Mouse (Mus musculus) limb, embryonic 10.5 days (tissue): ENCODE results near the gene Mrgbp. TPM values are rescaled to one million over a fixed set of nuclear protein-coding genes. Genes with fewer than 3 reads are reported as not detected.

Experiments
- DNase-seq: peaks from one replicate; pipeline ENCODE4 v3.0.0-alpha.2; 2017; ENCODE audit warnings: low spot score
- H3K27ac ChIP-seq: fragments of 300-500 bp; sonication (generic); 2 replicates; pipeline ENCODE4 v1.5.1; 2016; ENCODE audit warnings: mild to moderate bottlenecking
- H3K27me3 ChIP-seq: fragments of 300-500 bp; sonication (generic); 2 replicates; pipeline ENCODE4 v1.6.1; 2016; ENCODE audit warnings: low read depth, mild to moderate bottlenecking; ENCODE audit not compliant: poor library complexity, severe bottlenecking
- H3K36me3 ChIP-seq: fragments of 300-500 bp; sonication (generic); 2 replicates; pipeline ENCODE4 v1.6.1; 2016; ENCODE audit warnings: mild to moderate bottlenecking, moderate library complexity
- H3K4me1 ChIP-seq: fragments of 300-500 bp; sonication (generic); 2 replicates; pipeline ENCODE4 v1.6.1; 2016
- H3K4me3 ChIP-seq: fragments of 300-500 bp; sonication (generic); 2 replicates; pipeline ENCODE4 v1.5.1; 2016; ENCODE audit warnings: mild to moderate bottlenecking, moderate library complexity
- H3K9me3 ChIP-seq: fragments of 300-500 bp; sonication (generic); replicated peaks from 2 replicates; pipeline ENCODE4 v1.6.1; 2016; ENCODE audit warnings: mild to moderate bottlenecking
- WGBS: fragments of 180-500 bp; shearing (Covaris S2); methylation state at CpG from one replicate; pipeline ENCODE4 v1.1.7; 2016; 5-methylcytosine and 5-hydroxymethylcytosine counted together
- polyA plus RNA-seq: library from polyadenylated mRNA; unstranded; fragments of >200 nt; fragmentation: Nextera tagmentation; extraction: Ambion mirVana; gene quantifications from 2 replicates; pipeline ENCODE4 v1.2.1, GENCODE M21; 2016

Mrgbp gene
- polyA plus RNA-seq = 33.8 and 38.3 TPM in 2 replicates

DNA sequence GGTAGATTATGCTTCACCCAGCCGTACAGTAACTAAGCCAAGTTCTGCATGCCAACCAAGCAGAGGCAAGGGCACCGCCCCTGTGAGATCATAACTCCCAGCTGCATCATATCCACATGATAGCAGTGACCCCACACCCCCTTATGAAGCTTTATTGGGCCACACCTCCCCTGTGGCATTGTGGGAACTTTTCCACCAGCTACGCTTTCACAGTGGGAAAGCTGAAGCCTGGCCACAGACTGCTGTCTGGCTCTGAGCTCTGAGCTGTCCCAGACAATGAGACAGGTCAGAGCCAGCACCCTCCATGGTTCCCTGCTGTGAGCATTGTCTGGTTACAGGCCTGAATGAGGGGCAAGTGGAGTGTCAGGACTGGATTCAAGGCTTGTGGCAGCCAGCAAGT is at the start of gene Mrgbp:
Gene Mrgbp, plus strand, starts transcription at position 303 of the 400 bp plus-strand sequence.
- H3K9me3 ChIP-seq = no peaks in the 10 kb centered on the region
- H3K27ac ChIP-seq = no peak within 1 kb of the TSS
- WGBS = 82% methylated on average over 3 of the region's 3 CpGs
- H3K4me3 ChIP-seq = no peak within 1 kb of the TSS
- 0 out of 2 replicates have a peak, but pooled peaks cover 3% of the 10 kb centered on the region for H3K27me3 ChIP-seq
- DNase-seq = no peak
- peaks cover 18% of the 10 kb centered on the region for H3K4me1 ChIP-seq
- peaks cover 21% of the 10 kb centered on the region for H3K36me3 ChIP-seq

DNA sequence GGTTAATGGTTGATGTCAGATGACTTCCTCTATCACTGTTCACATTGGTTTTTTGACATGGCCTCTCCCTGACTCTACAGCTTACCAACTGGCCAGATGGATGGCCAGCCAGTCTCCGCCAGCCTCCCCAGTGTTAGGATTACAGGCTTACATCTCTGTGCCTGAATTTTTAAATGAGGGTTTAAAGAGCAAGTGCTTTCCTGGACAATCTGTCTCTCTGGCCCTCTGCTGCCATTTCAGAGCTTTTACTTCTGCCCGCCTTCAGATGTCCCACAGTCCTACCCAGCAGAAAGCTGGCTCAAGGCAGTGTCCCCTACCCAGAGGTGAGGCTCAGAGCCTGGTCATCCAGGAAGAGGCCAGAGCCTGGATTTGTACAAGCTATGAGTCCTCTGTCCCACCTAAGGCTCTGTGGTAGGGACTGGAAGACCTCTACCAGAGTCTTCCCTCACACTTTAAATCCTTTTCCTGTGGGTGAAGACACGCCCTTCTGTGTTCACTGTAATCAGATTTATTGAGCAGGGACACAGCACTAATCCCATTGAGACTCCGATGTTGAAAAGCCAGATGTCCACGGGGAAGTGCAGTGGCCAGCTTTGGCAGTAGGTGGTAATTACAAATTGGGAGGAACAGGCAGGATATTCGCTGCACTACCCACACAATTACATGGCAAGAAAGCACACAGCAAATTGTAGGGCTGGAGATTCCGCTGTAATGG is 49.3 kb upstream of the Mrgbp start:
- Histone ChIP-seq H3K36me3 (no peaks in the 10 kb centered on the region), H3K27me3 (peaks cover 23% of the 10 kb centered on the region), H3K27ac (no peak overlapping the region), H3K9me3 (no peaks in the 10 kb centered on the region), H3K4me1 (peaks cover 17% of the 10 kb centered on the region), H3K4me3 (no peak overlapping the region)
- WGBS = 69% methylated on average over 7 of the region's 7 CpGs
- no peak for DNase-seq

DNA sequence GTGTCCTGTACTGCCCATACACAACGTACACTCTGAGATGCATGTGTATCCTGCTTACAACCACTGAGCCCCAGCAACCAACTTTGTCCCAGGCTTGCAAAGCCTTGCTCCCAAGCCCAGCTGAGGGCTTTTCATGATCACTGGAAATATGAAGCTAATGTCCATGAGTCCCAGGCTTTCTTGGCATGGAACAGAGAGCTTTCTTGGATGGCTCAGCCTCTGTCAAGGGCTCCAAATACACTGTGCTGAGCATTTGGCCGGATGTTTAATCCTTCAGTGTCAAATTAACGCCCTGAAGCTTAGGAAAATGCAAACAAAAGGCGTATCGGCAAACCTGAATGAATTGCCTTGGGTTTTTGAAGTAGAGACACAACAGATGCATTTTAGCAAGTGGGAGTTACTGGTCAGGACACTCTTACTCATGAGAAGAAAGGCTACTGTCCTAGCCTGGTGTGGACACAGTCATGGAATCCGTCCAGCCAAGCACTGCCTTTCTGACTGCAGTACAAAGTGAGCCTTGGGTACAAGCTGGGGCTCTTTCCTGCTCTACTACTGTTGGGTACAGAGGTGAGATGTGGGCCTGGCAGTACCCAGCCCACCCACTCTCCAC is 48.6 kb upstream of the Mrgbp start:
- no peaks in the 10 kb centered on the region for H3K9me3 ChIP-seq
- peaks cover 20% of the 10 kb centered on the region for H3K27me3 ChIP-seq
- H3K4me3 ChIP-seq = no peak overlapping the region
- peaks cover 17% of the 10 kb centered on the region for H3K4me1 ChIP-seq
- no peak for DNase-seq
- WGBS = 56% methylated on average over 6 of the region's 6 CpGs
- no peak overlapping the region for H3K27ac ChIP-seq
- no peaks in the 10 kb centered on the region for H3K36me3 ChIP-seq

DNA sequence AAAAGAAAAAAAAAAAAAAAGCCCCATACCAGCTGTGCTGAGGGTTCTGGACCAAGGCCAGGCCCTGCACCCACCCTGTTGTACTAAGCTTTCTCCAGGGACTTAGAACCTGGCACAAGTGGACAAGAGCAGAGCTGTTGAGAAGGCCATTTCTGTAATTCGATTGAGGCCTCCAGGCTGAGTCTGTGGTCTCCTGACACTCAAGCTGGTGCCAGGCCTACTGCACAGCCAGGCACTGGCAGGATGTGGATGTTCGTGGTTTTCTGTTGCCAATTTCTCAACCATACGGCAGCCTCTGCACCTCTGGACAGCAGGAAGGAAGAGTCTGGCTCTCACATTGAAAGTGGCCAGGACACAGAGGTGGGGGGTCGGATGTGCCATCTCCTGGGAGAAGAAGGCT is 47.9 kb upstream of the Mrgbp start:
- H3K9me3 ChIP-seq = no peaks in the 10 kb centered on the region
- no peak for DNase-seq
- H3K36me3 ChIP-seq = no peaks in the 10 kb centered on the region
- H3K27me3 ChIP-seq = peaks cover 12% of the 10 kb centered on the region; the same call in 1 of the 2 replicates
- 82% methylated on average over 4 of the region's 4 CpGs for WGBS
- H3K4me1 ChIP-seq = peaks cover 17% of the 10 kb centered on the region
- H3K27ac ChIP-seq = no peak overlapping the region
- H3K4me3 ChIP-seq = no peak overlapping the region

DNA sequence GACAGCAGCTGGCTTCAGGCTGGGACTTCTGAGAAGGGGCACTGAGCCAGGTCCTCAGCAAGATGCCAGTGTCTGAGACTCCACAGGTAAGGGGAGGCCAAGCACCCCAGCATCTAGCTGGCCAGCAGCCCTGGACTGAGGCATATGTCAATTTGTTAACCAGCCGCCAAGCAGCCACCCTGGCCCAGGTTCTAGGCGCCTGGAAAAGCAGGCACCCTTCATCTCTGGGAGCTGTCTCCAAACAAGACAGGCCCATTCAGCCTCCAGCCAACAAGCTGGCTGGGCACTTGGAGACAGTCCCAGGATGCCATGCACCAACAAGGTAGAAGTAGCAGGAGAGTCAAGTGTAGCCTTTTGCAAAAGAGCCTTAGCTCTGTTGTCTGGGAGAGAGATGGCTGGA is 37.4 kb upstream of the Mrgbp start:
- DNase-seq = no peak
- H3K27ac ChIP-seq = no peak overlapping the region
- H3K9me3 ChIP-seq = no peaks in the 10 kb centered on the region
- no peaks in the 10 kb centered on the region for H3K27me3 ChIP-seq
- peaks cover 8% of the 10 kb centered on the region for H3K4me1 ChIP-seq
- H3K4me3 ChIP-seq = no peak overlapping the region
- H3K36me3 ChIP-seq = no peaks in the 10 kb centered on the region
- 94% methylated on average over 2 of the region's 2 CpGs for WGBS

DNA sequence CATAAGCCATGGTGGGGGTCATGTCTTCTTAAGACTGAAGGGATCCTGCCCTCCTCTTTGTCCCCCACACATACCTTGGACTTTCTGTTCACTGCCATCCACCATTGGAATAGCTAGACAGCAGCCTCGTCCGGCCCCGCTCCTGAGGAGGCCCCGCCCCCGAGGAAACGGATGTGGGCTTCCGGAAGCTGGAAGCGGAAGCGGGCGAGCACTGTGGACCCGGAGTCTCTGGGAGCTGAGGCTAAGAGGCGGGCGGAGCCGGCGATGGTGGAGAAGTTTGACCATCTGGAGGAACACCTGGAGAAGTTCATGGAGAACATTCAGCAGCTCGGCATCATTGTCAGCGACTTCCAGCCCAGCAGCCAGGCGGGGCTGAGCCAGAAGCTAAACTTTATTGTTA is 36.1 kb upstream of the Mrgbp start:
- Histone ChIP-seq H3K4me1 (peaks cover 8% of the 10 kb centered on the region), H3K36me3 (no peaks in the 10 kb centered on the region), H3K9me3 (no peaks in the 10 kb centered on the region), H3K27ac (no peak overlapping the region), H3K27me3 (no peaks in the 10 kb centered on the region), H3K4me3 (no peak overlapping the region)
- 88% methylated on average over 18 of the region's 18 CpGs for WGBS
- DNase-seq = no peak

DNA sequence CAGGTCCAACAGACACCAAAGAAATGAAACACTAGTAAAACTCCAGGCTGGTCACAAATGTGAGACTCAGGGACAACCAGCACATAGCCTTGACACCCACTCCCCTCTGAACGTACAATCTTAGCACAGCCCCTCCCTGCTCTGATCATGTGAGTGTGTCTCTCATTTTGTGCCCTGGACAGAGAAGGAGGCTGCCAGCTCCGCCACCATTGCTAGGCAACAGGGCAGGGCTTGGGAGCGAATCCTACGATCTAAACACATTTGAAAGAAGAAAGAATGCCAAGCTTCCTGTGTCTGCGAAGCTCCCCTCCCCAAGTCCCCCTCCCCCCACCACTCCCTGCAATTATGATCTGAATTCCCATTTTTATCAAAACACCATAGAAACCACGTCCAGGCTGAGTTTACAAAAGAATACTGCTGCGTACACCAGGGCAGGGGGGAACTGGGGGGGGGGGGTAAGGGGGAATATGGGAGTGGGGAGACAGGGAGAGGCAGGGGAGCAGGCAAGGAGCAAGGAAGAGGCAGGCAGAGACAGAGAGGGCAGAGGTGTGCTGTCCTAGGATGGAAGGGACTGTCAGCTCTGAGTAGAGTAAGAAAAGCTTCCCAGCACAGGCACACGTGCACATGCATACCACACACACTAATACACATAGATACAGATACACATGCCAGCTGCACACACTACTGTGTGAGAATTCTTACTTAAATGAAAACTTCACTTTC is 33.6 kb upstream of the Mrgbp start:
- no peaks in the 10 kb centered on the region for H3K36me3 ChIP-seq
- no peak overlapping the region for H3K4me3 ChIP-seq
- no peak for DNase-seq
- no peak overlapping the region for H3K27ac ChIP-seq
- 55% methylated on average over 8 of the region's 8 CpGs for WGBS
- H3K9me3 ChIP-seq = no peaks in the 10 kb centered on the region
- H3K27me3 ChIP-seq = no peaks in the 10 kb centered on the region
- peaks cover 8% of the 10 kb centered on the region for H3K4me1 ChIP-seq

DNA sequence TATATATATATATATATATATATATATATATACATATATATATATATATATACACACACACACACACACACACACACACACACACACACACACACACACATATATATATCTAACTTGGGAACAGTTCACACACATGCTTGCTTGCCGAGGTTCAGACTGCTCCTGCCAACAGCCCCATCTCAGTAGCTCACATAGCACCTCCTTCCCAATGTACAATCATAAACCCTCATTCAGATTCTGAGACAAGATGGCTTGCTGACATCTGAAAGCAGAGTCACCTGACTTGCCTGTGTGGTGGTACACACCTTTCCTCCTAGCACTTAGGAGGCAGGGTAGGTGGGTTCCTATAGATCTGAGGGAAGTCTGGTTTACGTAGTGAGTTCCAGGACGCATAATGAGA is 28.8 kb upstream of the Mrgbp start:
- Histone ChIP-seq H3K27me3 (no peaks in the 10 kb centered on the region), H3K9me3 (no peaks in the 10 kb centered on the region), H3K27ac (no peak overlapping the region), H3K4me1 (peaks cover 12% of the 10 kb centered on the region), H3K36me3 (no peaks in the 10 kb centered on the region), H3K4me3 (no peak overlapping the region)
- WGBS = 89% methylated on average over 3 of the region's 3 CpGs
- no peak for DNase-seq

DNA sequence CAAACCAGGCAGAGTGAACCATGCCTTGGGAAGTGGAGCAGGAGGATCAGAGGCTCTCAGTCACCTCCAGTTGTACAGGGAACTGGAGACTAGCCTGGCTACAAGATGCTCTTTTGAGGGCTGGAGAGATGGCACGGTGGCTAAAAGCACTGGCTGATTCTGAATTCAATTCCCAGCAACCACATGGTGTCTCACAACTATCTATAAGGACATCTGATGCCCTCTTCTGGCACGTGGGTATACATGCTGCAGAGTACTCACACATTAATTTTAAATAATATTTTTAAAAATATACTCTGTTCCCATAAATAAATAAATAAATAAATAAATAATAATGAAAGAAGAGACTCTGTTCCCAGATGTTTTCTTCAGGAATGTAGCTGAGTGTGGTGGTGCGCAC is 25.9 kb upstream of the Mrgbp start:
- Histone ChIP-seq H3K27me3 (no peaks in the 10 kb centered on the region), H3K9me3 (no peaks in the 10 kb centered on the region), H3K4me3 (no peak overlapping the region), H3K4me1 (peaks cover 5% of the 10 kb centered on the region; the same call in 1 of the 2 replicates), H3K27ac (no peak overlapping the region), H3K36me3 (no peaks in the 10 kb centered on the region)
- WGBS = 53% methylated on average over 3 of the region's 3 CpGs
- DNase-seq = no peak

DNA sequence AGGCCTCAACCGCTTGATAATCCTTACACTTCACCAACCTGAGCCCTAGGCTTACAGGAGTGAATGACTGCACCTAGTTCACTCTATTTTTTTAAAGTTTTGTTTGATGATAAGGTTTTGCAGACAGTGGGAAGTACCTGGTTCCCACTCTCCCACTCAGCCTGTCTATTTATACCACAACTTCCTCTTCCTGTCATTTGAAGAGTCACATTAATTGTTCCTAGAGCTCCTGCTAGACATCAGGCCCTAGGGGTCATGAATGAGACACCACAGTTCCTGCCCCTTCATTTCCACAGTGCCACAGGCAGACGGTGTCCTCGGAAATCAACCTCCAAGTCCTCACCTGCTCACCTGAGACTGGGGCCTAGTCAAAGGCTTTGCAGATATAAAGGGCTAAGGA is 24.6 kb upstream of the Mrgbp start:
- WGBS = 75% methylated on average over 3 of the region's 3 CpGs
- no peak overlapping the region for H3K4me3 ChIP-seq
- DNase-seq = no peak
- no peaks in the 10 kb centered on the region for H3K9me3 ChIP-seq
- H3K36me3 ChIP-seq = no peaks in the 10 kb centered on the region
- no peaks in the 10 kb centered on the region for H3K27me3 ChIP-seq
- H3K4me1 ChIP-seq = peaks cover 5% of the 10 kb centered on the region; the same call in 1 of the 2 replicates
- no peak overlapping the region for H3K27ac ChIP-seq

DNA sequence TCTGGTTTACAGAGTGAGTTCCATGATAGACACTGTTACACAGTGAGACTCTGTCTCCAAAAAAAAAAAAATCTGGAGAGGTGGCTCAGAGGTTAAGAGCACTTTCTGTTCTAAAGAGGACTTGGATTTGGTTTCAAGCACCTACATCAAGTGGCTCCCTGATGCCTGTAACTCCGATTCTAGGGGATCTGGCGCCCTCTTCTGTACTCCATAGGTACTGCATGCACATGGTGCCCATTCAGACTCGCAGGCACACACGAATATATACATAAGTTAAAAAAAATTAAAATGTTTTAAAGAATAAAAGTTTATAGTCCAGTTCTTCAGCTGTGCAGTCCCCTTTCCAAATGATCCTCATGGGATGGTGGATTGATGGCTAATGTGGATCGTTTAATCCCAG is 20.9 kb upstream of the Mrgbp start:
- no peaks in the 10 kb centered on the region for H3K36me3 ChIP-seq
- H3K9me3 ChIP-seq = no peaks in the 10 kb centered on the region
- no peak overlapping the region for H3K27ac ChIP-seq
- no peak overlapping the region for H3K4me3 ChIP-seq
- H3K27me3 ChIP-seq = no peaks in the 10 kb centered on the region
- peaks cover 8% of the 10 kb centered on the region for H3K4me1 ChIP-seq
- no peak for DNase-seq
- WGBS = 55% methylated on average over 5 of the region's 5 CpGs

DNA sequence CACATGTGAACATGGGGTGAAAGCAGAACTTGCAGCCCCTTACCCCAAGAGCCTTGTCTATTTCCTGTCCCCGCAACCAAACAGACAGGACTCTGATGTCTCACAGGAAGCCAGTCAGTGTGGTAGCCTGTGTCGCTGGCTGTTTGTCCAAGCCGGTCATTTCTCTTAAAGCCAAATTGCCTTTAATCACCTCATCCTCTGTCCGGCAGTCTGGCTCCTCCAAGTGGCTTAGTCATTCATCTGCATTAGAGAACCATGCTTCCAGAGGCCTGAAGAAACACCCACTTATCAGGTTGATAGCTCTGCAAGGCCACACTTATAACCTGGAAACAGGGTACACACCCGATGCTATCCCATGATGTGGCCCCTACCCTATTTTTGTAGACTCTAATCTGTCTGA is 19.0 kb upstream of the Mrgbp start:
- H3K4me3 ChIP-seq = no peak overlapping the region
- no peak overlapping the region for H3K27ac ChIP-seq
- H3K9me3 ChIP-seq = no peaks in the 10 kb centered on the region
- 47% methylated on average over 5 of the region's 5 CpGs for WGBS
- DNase-seq = no peak
- peaks cover 8% of the 10 kb centered on the region for H3K4me1 ChIP-seq
- H3K27me3 ChIP-seq = no peaks in the 10 kb centered on the region
- H3K36me3 ChIP-seq = no peaks in the 10 kb centered on the region

DNA sequence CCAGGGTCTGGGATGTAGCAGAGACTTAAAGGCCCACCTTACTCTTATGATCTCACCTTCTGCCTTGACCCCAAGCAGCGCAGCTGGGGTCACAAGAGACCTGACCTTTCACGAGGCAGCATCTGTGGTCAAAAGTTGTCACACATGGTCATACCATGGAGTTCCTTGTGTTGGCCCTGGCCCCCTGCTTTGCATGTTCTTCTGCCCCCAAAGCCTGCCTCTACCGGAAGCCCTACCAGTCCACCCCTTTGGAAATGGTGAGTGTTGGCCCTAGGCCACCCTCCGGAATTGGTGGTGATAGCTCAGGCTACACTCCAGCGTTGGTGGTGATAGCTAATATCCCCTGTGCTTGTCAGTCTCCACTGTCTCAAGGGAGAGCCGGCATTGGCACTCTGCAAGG is 17.8 kb upstream of the Mrgbp start:
- no peak overlapping the region for H3K4me3 ChIP-seq
- no peak overlapping the region for H3K27ac ChIP-seq
- no peaks in the 10 kb centered on the region for H3K36me3 ChIP-seq
- no peaks in the 10 kb centered on the region for H3K9me3 ChIP-seq
- DNase-seq = no peak
- 62% methylated on average over 6 of the region's 6 CpGs for WGBS
- H3K4me1 ChIP-seq = peaks cover 8% of the 10 kb centered on the region
- H3K27me3 ChIP-seq = no peaks in the 10 kb centered on the region
